Mouse (Mus musculus): ENCODE results near the gene Unc119b.

DNA sequence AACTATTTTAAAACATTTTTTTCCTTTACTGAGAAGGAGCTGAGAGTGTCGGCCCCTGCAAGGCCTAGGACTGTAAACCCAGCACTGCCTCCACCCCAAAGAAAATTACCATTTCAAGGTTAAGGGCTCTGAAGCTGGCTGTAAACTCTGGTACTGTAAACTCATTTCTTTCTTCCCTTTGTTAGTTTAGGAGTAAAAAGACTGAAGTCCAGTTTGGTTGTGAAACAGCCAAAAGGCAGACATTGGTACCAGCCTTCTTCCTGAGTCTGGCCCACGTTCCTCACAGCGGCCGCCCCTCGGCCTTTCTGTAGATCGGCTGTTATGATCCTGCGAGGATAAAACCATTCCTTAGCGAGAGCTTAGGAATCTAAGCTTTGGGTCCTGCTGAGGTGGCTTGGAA is 20.3 kb downstream of the Unc119b start:
- no peak for TF ChIP-seq EP300 (IDR thresholded peaks at IDR 0.05; ENCODE audit: low read depth)
- no peak for TF ChIP-seq CTCF (IDR thresholded peaks at IDR 0.05; ENCODE audit: low read depth)

All from liver, postnatal 0 days (tissue).